Mouse (Mus musculus) stomach, embryonic 16.5 days (tissue): ENCODE results near the gene Zbtb11. TPM values are rescaled to one million over a fixed set of nuclear protein-coding genes. Genes with fewer than 3 reads are reported as not detected.
A peak's percentile ranks its signal among the peaks of the same experiment; 100 is the strongest.

Source experiments
- ATAC-seq: fragments of 200-750 bp; cut with Nextera tagmentation; 2 replicates; pipeline ENCODE4 v1.8.0; 2017; ENCODE audit warnings: moderate number of reproducible peaks, moderate TSS enrichment; ENCODE audit not compliant: insufficient read depth, low FRiP score
- H3K27ac ChIP-seq: fragments of 300-500 bp; sonication (generic); 2 replicates; pipeline ENCODE4 v1.5.1; 2014; ENCODE audit warnings: low read length
- H3K27me3 ChIP-seq: fragments of 300-500 bp; sonication (generic); 2 replicates; pipeline ENCODE4 v1.6.1; 2014; ENCODE audit warnings: low read length, control low read depth, mixed read lengths; ENCODE audit not compliant: control insufficient read depth, insufficient read depth
- H3K36me3 ChIP-seq: fragments of 300-500 bp; sonication (generic); 2 replicates; pipeline ENCODE4 v1.6.1; 2014; ENCODE audit warnings: low read length; ENCODE audit not compliant: control insufficient read depth, insufficient read depth
- H3K4me1 ChIP-seq: fragments of 300-500 bp; sonication (generic); 2 replicates; pipeline ENCODE4 v1.6.1; 2014; ENCODE audit warnings: low read length, control low read depth, mixed read lengths; ENCODE audit not compliant: control insufficient read depth, insufficient read depth
- H3K4me2 ChIP-seq: fragments of 300-500 bp; sonication (generic); 2 replicates; pipeline ENCODE4 v1.6.1; 2014; ENCODE audit warnings: low read depth, low read length, mixed read lengths
- H3K4me3 ChIP-seq: fragments of 300-500 bp; sonication (generic); replicated peaks from 2 replicates; pipeline ENCODE4 v1.5.1; 2014; ENCODE audit warnings: mild to moderate bottlenecking, low read length
- H3K9ac ChIP-seq: fragments of 300-500 bp; sonication (generic); 2 replicates; pipeline ENCODE4 v1.6.1; 2014; ENCODE audit warnings: low read length
- H3K9me3 ChIP-seq: fragments of 300-500 bp; sonication (generic); replicated peaks from 2 replicates; pipeline ENCODE4 v1.6.1; 2016; ENCODE audit warnings: low read length, control low read depth; ENCODE audit not compliant: control insufficient read depth
- WGBS: fragments of 180-500 bp; shearing (Covaris S2); extraction: QIAGEN DNeasy Blood & Tissue Kit; methylation state at CpG from one replicate; pipeline ENCODE4 v1.1.7; 2014; 5-methylcytosine and 5-hydroxymethylcytosine counted together
- polyA plus RNA-seq: library from polyadenylated mRNA; unstranded; fragments of >200 nt; fragmentation: Nextera tagmentation; extraction: Ambion mirVana; gene quantifications from 2 replicates; pipeline ENCODE4 v1.2.1, GENCODE M21; 2015

Zbtb11 gene
- polyA plus RNA-seq, 1 experiment from 2014 or later: 15.8 TPM

DNA sequence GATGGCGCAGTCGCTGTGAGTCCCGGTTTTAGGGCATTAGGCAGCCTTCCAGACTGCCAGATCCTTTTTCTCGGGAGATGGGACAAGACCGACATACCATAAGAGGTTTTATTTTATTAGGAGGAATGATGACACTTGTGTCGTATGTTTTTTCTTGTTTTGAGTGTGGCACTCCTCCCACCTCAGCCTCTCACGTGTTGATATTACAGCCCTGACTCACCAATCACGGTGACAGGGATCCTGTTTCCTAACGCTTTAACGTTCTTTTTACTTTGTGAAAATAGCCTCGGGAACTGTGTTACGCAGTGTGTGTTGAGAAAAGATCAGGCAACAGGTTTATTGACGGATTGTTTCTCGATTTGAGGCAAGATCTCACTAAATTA lies 1.2 kb downstream of the Zbtb11 start:
- no peaks in the 10 kb centered on the region for H3K27me3 ChIP-seq
- H3K4me2 ChIP-seq: peak overlapping the region; percentile 85
- 0 out of 2 replicates have a peak, but pooled peaks have one; percentile 15 for ATAC-seq
- peaks cover 20% of the 10 kb centered on the region for H3K4me1 ChIP-seq
- peak overlapping the region; percentile 97 for H3K9ac ChIP-seq
- H3K9me3 ChIP-seq: no peaks in the 10 kb centered on the region
- peak overlapping the region; percentile 90 for H3K27ac ChIP-seq
- H3K36me3 ChIP-seq: peaks cover 17% of the 10 kb centered on the region; the same call in 1 of the 2 replicates
- WGBS: 3% methylated on average over 14 of the region's 14 CpGs
- peak overlapping the region; percentile 99 for H3K4me3 ChIP-seq

DNA sequence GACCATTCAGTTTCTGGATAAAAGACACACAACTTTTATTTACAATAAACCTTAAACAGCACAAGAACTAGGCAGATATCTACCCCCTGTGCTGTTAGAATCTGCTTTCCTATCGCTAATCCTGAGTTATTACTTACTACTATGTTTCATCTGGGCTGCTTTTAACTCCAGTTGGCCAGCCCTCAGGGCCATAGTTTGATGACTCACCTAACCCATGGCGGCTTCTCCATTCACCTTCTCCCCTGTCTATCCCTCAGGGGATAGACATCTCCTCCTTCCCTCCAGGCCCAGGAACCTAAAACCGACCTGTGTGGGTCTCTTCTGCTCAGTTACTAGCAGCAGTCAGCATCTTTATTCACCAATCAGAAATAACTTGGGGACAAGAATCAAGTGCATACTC lies 12.3 kb downstream of the Zbtb11 start:
- H3K27ac ChIP-seq: no peak overlapping the region
- H3K4me2 ChIP-seq: no peak overlapping the region
- no peaks in the 10 kb centered on the region for H3K27me3 ChIP-seq
- no peaks in the 10 kb centered on the region for H3K4me1 ChIP-seq
- H3K9ac ChIP-seq: no peak overlapping the region
- no peaks in the 10 kb centered on the region for H3K9me3 ChIP-seq
- no peak for ATAC-seq
- no peak overlapping the region for H3K4me3 ChIP-seq
- 96% methylated on average over 3 of the region's 3 CpGs for WGBS
- H3K36me3 ChIP-seq: peaks cover 5% of the 10 kb centered on the region; the same call in 1 of the 2 replicates

DNA sequence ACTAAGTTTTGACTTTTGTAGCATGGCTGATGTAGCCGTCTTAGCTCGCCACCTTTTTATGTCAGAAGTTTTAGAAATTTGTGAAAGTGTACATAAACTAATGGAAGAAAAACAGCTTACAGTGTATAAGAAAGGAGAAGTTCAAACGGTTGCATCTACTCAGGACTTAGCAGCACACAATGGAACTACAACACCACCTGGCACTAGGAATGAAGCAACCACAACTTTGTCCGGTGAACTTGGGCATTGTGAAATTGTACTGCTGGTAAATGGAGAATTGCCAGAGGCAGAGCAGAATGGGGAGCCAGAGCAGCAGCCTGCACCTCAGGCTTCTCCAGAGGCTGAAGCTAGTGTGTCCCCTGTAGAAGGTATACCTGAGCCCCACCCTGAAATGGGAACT lies 16.6 kb downstream of the Zbtb11 start:
- Histone ChIP-seq H3K4me2 (no peak overlapping the region), H3K9me3 (no peaks in the 10 kb centered on the region), H3K27me3 (no peaks in the 10 kb centered on the region), H3K4me1 (no peaks in the 10 kb centered on the region), H3K4me3 (no peak overlapping the region), H3K36me3 (peaks cover 5% of the 10 kb centered on the region; the same call in 1 of the 2 replicates), H3K9ac (no peak overlapping the region), H3K27ac (no peak overlapping the region)
- 86% methylated on average over 4 of the region's 4 CpGs for WGBS
- no peak for ATAC-seq

DNA sequence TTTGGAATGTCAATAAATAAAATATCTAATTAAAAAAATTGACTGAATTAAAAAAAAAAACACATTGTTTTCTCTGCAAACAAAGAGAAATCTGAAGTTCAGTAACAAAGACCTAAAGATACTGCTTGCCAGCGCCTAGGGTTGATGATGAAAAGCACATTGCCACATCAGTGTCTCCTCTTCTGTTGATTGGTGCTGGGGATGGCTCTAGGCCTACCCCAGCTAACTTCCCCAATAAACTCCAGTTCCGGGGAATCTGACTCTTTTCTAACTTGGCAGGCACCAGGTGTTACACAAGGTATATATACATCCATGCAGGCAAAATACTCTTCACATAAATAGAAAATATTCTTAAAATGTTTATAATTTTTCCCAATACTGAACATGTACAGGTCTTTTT lies 20.6 kb downstream of the Zbtb11 start:
- Histone ChIP-seq H3K36me3 (no peaks in the 10 kb centered on the region; the same call in 1 of the 2 replicates), H3K27me3 (no peaks in the 10 kb centered on the region), H3K9ac (no peak overlapping the region), H3K4me1 (no peaks in the 10 kb centered on the region), H3K4me3 (no peak overlapping the region), H3K4me2 (no peak overlapping the region), H3K9me3 (no peaks in the 10 kb centered on the region), H3K27ac (no peak overlapping the region)
- no peak for ATAC-seq
- WGBS: 85% methylated on average over 2 of the region's 2 CpGs

DNA sequence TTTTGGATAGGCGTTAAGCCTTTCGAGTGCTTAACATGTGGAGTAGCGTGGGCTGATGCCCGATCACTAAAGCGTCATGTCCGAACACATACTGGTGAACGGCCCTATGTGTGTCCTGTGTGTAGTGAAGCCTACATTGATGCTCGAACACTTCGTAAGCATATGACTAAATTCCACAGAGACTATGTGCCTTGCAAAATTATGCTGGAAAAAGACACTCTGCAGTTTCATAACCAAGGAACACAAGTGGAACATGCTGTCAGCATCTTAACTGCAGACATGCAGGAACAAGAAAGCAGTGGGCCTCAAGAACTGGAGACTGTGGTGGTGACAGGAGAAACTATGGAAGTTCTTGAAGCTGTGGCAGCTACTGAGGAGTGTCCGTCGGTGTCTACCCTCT lies 33.1 kb downstream of the Zbtb11 start:
- no peak overlapping the region for H3K9ac ChIP-seq
- H3K27ac ChIP-seq: no peak overlapping the region
- H3K4me1 ChIP-seq: no peaks in the 10 kb centered on the region
- no peak overlapping the region for H3K4me3 ChIP-seq
- no peaks in the 10 kb centered on the region for H3K9me3 ChIP-seq
- H3K27me3 ChIP-seq: no peaks in the 10 kb centered on the region
- no peak for ATAC-seq
- H3K4me2 ChIP-seq: no peak overlapping the region
- peaks cover 9% of the 10 kb centered on the region for H3K36me3 ChIP-seq
- WGBS: 95% methylated on average over 11 of the region's 11 CpGs

DNA sequence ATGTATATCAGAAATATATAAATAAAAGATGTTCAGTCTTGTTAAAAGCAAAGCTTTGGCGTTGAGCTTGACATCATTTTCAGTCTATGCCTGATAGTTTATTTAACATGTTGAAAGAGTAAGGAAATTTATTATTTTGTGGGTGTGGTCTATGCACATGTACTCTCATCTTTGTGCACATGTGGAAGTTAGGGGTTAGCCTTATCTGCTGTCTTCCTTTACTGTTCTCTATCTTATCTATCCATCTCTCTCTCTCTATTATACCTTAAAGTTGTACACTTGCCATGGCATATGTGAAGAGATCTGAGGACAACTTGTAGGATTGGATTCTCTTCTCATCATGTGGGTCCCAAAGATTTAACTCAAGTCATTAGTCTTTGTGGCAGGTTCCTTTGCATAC lies 35.2 kb downstream of the Zbtb11 start:
- Histone ChIP-seq H3K4me2 (no peak overlapping the region), H3K27me3 (no peaks in the 10 kb centered on the region), H3K36me3 (peaks cover 3% of the 10 kb centered on the region; the same call in 1 of the 2 replicates), H3K9ac (no peak overlapping the region), H3K4me3 (no peak overlapping the region), H3K9me3 (no peaks in the 10 kb centered on the region), H3K4me1 (no peaks in the 10 kb centered on the region), H3K27ac (no peak overlapping the region)
- no peak for ATAC-seq
- 74% methylated on average over 1 of the region's 1 CpGs for whole genome bisulfite sequencing

DNA sequence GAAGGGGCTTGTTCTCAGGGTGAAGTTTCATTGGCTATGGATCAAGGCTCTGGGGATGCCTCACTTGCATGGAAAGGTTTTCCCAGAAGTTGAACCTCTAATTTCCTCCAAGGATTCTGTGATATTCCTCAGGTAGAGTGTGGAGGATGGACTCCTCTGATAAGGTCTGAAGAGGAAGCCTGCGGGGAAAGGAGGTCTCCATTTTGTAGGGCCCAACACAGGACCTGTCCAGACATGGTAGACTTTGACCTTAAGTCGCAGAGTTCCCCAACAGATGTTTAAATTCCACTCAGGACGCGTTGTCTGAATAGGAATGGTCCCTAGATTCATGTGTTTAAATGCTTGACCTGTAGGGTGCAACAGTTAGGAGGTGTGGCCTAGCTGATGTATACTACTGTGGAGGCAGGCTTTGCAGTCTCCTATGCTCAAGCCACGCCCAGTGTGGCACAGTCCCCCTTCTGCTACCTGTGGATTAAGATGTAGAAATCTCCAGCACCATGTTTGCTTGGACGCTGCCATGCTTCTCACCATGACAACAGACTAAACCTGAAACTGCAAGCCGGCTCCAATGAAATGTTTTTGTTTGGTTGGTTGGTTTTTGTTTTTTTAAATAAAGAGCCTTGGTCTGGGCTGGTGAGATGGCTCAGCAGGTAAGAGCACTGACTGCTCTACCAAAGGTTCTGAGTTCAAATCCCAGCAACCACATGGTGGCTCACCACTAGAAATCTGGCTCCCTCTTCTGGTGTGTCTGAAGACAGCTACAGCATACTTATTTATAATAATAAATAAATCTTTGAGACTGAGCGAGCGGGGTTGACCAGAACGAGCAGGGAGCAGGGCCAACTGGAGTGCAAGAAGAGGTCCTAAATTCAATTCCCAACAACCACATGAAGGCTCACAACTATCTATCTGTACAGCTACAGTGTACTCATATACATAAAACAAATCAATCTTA lies 39.4 kb downstream of the Zbtb11 start:
- Histone ChIP-seq H3K4me2 (no peak overlapping the region), H3K27ac (no peak overlapping the region), H3K4me3 (no peak overlapping the region), H3K9me3 (no peaks in the 10 kb centered on the region), H3K4me1 (no peaks in the 10 kb centered on the region), H3K36me3 (peaks cover 9% of the 10 kb centered on the region), H3K27me3 (no peaks in the 10 kb centered on the region), H3K9ac (no peak overlapping the region)
- ATAC-seq: 0 out of 2 replicates have a peak, but pooled peaks have one; percentile 7
- 88% methylated on average over 10 of the region's 10 CpGs for WGBS

DNA sequence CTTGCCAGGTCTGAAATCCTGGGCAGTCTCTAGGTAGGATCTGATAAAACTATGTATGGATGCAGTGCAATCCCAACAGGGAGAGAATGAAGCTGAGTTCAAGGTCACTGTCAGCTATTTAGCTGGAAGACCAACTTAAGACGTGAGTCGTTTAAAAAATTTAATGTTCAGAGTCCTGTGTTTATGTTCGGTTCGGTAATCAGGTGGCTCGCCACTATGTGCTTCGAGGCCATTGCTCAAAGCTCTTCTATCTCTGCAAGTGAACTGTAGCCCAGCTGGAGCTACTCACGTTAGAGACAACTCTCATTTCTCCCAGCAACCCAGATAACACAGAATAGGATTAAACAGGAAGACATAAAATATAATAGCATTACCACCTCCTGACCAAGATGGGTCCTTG lies 40.4 kb downstream of the Zbtb11 start:
- Histone ChIP-seq H3K9ac (no peak overlapping the region), H3K9me3 (no peaks in the 10 kb centered on the region), H3K4me3 (no peak overlapping the region), H3K36me3 (peaks cover 18% of the 10 kb centered on the region), H3K27me3 (no peaks in the 10 kb centered on the region), H3K4me2 (no peak overlapping the region), H3K27ac (no peak overlapping the region), H3K4me1 (no peaks in the 10 kb centered on the region)
- ATAC-seq: no peak
- WGBS: 58% methylated on average over 7 of the region's 7 CpGs

DNA sequence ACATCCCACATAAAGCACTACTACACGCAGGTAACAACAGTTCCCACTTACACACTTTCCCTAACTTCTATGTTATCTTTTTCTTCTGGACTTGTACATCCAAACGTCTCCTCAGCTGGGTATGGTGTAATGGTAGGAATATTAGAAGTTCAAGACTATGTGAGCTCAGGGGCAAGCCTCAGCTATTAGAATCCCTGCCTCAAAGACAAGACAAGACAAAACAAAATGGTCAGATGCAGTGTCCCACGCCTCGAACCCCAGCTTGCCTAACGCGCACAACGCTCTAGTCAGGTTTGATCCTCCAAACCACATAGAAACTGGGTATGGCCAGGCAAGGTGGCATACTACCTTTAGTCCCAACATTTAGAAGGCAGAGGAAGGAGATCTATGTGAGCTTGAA lies 46.0 kb downstream of the Zbtb11 start:
- Histone ChIP-seq H3K4me1 (no peaks in the 10 kb centered on the region), H3K4me3 (no peak overlapping the region), H3K27me3 (no peaks in the 10 kb centered on the region), H3K27ac (no peak overlapping the region), H3K9ac (no peak overlapping the region), H3K36me3 (peaks cover 24% of the 10 kb centered on the region), H3K9me3 (no peaks in the 10 kb centered on the region), H3K4me2 (no peak overlapping the region)
- no peak for ATAC-seq
- WGBS: 95% methylated on average over 7 of the region's 7 CpGs
